Comparison of ENCODE assay signal across 19 mouse cellular contexts in genomic region chr2:170351847-170352246, GRCm38 (mm10).
DNase-seq lines count a peak whose midpoint lies in the region; ATAC-seq and TF ChIP-seq lines count a peak whose summit lies in the region.
"Had no signal": no experiment of that assay in that cellular context is flagged by ENCODE, and none has a peak within 500 bp of the region (broad histone marks: within the 10 kb centered on the region; RNA-seq: fewer than 3 reads in every experiment).

No protein-coding gene starts in this region.

- no peaks in the 10 kb centered on the region for H3K79me2 ChIP-seq in heart, adult 2 months (replicated peaks; ENCODE audit: control insufficient read depth, insufficient read depth, low read length)

- WGBS in heart, embryonic 10.5 days, result 85% methylated on average over 6 of the region's 6 CpGs
- 90% methylated on average over 6 of the region's 6 CpGs for WGBS in heart, adult 2 months
- 92% methylated on average over 6 of the region's 6 CpGs for WGBS in hindbrain, embryonic 15.5 days
- whole genome bisulfite sequencing in hindbrain, embryonic 13.5 days, result 88% methylated on average over 6 of the region's 6 CpGs
- 86% methylated on average over 6 of the region's 6 CpGs for WGBS in lung, postnatal 0 days
- WGBS in lung, adult 2 months, result 84% methylated on average over 6 of the region's 6 CpGs

- no peaks in the 10 kb centered on the region for H3K36me3 ChIP-seq in heart, embryonic 10.5 days
- no peaks in the 10 kb centered on the region for H3K36me3 ChIP-seq in heart, adult 2 months (ENCODE audit: control insufficient read depth, insufficient read depth, low read length)
- H3K36me3 ChIP-seq in hindbrain, embryonic 15.5 days, result no peaks in the 10 kb centered on the region
- H3K36me3 ChIP-seq in hindbrain, embryonic 13.5 days, result no peaks in the 10 kb centered on the region
- no peaks in the 10 kb centered on the region for H3K36me3 ChIP-seq in lung, postnatal 0 days (ENCODE audit: insufficient read depth, low read length)
- H3K36me3 ChIP-seq: midbrain, embryonic 15.5 days had no signal

- TF ChIP-seq CTCF in heart, adult 2 months (IDR thresholded peaks at IDR 0.05), result no peak
- peak; percentile 2; the same call in 1 of the 2 replicates for TF ChIP-seq CTCF in lung, postnatal 0 days (IDR thresholded peaks at IDR 0.05)
- TF ChIP-seq CTCF in lung, adult 2 months (IDR thresholded peaks at IDR 0.05; ENCODE audit: insufficient read depth, low read length), result no peak

- ATAC-seq in hindbrain, embryonic 15.5 days (ENCODE audit: low FRiP score, low read depth), result peak; percentile 47; the same call in 1 of the 2 replicates
- ATAC-seq in hindbrain, embryonic 13.5 days (ENCODE audit: low FRiP score), result no peak
- no peak for ATAC-seq in lung, postnatal 0 days
- 0 out of 2 replicates have a peak, but pooled peaks have one; percentile 11 for ATAC-seq in monocyte, adult 5-6 weeks (replicated peaks; ENCODE audit: insufficient number of reproducible peaks, low FRiP score, low TSS enrichment, poor library complexity, severe bottlenecking)
- ATAC-seq: forebrain, embryonic 14.5 days; midbrain, embryonic 15.5 days had no signal

- DNase-seq in heart, embryonic 10.5 days (ENCODE audit: low spot score), result no peak
- DNase-seq in heart, adult 2 months, result no peak
- DNase-seq in lung, postnatal 0 days (ENCODE audit: low spot score), result no peak
- DNase-seq in lung, adult 2 months, result no peak
- no peak for DNase-seq in ovary, postnatal 10 days (ENCODE audit: low spot score)
- DNase-seq: cerebellum, postnatal 10 days; embryo, embryonic 11 days; heart, adult 18-20 months; kidney, adult 8-10 months; kidney, postnatal 4 days; right cerebral cortex, adult 18-20 months; thymus, postnatal 4 days had no signal

- intact Hi-C loops in heart, adult 2 months (cut with DNase I), result no loop called here

- H3K4me2 ChIP-seq in hindbrain, embryonic 15.5 days, result no peak overlapping the region
- H3K4me2 ChIP-seq in hindbrain, embryonic 13.5 days, result no peak overlapping the region
- no peak overlapping the region for H3K4me2 ChIP-seq in lung, postnatal 0 days (replicated peaks; ENCODE audit: low read depth, low read length)
- H3K4me2 ChIP-seq: midbrain, embryonic 15.5 days had no signal

- peak overlapping the region; percentile 0; the same call in 1 of the 2 replicates for H3K27ac ChIP-seq in heart, embryonic 10.5 days
- H3K27ac ChIP-seq in heart, adult 2 months, result no peak overlapping the region
- H3K27ac ChIP-seq in hindbrain, embryonic 15.5 days (replicated peaks), result no peak overlapping the region
- no peak overlapping the region for H3K27ac ChIP-seq in hindbrain, embryonic 13.5 days
- no peak overlapping the region for H3K27ac ChIP-seq in lung, postnatal 0 days (ENCODE audit: low read length)
- H3K27ac ChIP-seq: macrophage; midbrain, embryonic 15.5 days had no signal

- TF ChIP-seq EP300 in heart, adult 2 months (IDR thresholded peaks at IDR 0.05; ENCODE audit: insufficient read depth, low read depth, low read length), result no peak
- TF ChIP-seq EP300 in lung, postnatal 0 days (IDR thresholded peaks at IDR 0.05), result no peak

- peaks cover 21% of the 10 kb centered on the region for H3K4me1 ChIP-seq in heart, embryonic 10.5 days
- H3K4me1 ChIP-seq in heart, adult 2 months (ENCODE audit: control insufficient read depth, insufficient read depth, low read length), result peaks cover 2% of the 10 kb centered on the region
- H3K4me1 ChIP-seq in hindbrain, embryonic 15.5 days (replicated peaks), result peaks cover 4% of the 10 kb centered on the region; the same call in 1 of the 2 replicates
- 0 out of 2 replicates have a peak, but pooled peaks cover 2% of the 10 kb centered on the region for H3K4me1 ChIP-seq in hindbrain, embryonic 13.5 days (replicated peaks)
- peaks cover 9% of the 10 kb centered on the region for H3K4me1 ChIP-seq in lung, postnatal 0 days (ENCODE audit: insufficient read depth, low read depth, low read length)
- peaks cover 2% of the 10 kb centered on the region; the same call in 1 of the 2 replicates for H3K4me1 ChIP-seq in lung, adult 2 months (ENCODE audit: control insufficient read depth, insufficient read depth, low read length)

- no peak for TF ChIP-seq POLR2A in heart, adult 2 months (IDR thresholded peaks at IDR 0.05; ENCODE audit: insufficient read depth, low read depth, low read length)
- TF ChIP-seq POLR2A in lung, adult 2 months (IDR thresholded peaks at IDR 0.05; ENCODE audit: borderline replicate concordance, extremely low read depth, low read depth, low read length), result no peak

- no peak overlapping the region for H3K9ac ChIP-seq in heart, adult 2 months (ENCODE audit: low read depth, low read length)
- no peak overlapping the region for H3K9ac ChIP-seq in hindbrain, embryonic 15.5 days
- no peak overlapping the region for H3K9ac ChIP-seq in hindbrain, embryonic 13.5 days
- no peak overlapping the region for H3K9ac ChIP-seq in lung, postnatal 0 days (replicated peaks; ENCODE audit: low read depth)
- H3K9ac ChIP-seq: midbrain, embryonic 15.5 days had no signal

- no peaks in the 10 kb centered on the region for H3K27me3 ChIP-seq in heart, embryonic 10.5 days (ENCODE audit: insufficient read depth, poor library complexity, severe bottlenecking)
- no peaks in the 10 kb centered on the region for H3K27me3 ChIP-seq in heart, adult 2 months (ENCODE audit: control insufficient read depth, insufficient read depth, low read length)
- no peaks in the 10 kb centered on the region for H3K27me3 ChIP-seq in hindbrain, embryonic 15.5 days
- H3K27me3 ChIP-seq in hindbrain, embryonic 13.5 days, result no peaks in the 10 kb centered on the region
- no peaks in the 10 kb centered on the region for H3K27me3 ChIP-seq in lung, postnatal 0 days (replicated peaks; ENCODE audit: insufficient read depth, low read length)
- H3K27me3 ChIP-seq: midbrain, embryonic 15.5 days had no signal

- no peak overlapping the region for H3K4me3 ChIP-seq in heart, embryonic 10.5 days
- no peak overlapping the region for H3K4me3 ChIP-seq in heart, adult 2 months
- no peak overlapping the region for H3K4me3 ChIP-seq in hindbrain, embryonic 15.5 days
- no peak overlapping the region for H3K4me3 ChIP-seq in hindbrain, embryonic 13.5 days
- no peak overlapping the region for H3K4me3 ChIP-seq in lung, postnatal 0 days (ENCODE audit: low read depth, low read length)
- H3K4me3 ChIP-seq in lung, adult 2 months (replicated peaks; ENCODE audit: extremely low read depth, low read depth, low read length), result no peak overlapping the region
- H3K4me3 ChIP-seq: erythroblast, embryonic 14.5 days; midbrain, embryonic 15.5 days had no signal

- no peaks in the 10 kb centered on the region for H3K9me3 ChIP-seq in heart, embryonic 10.5 days
- H3K9me3 ChIP-seq in hindbrain, embryonic 15.5 days, result no peaks in the 10 kb centered on the region
- H3K9me3 ChIP-seq in hindbrain, embryonic 13.5 days, result no peaks in the 10 kb centered on the region
- no peaks in the 10 kb centered on the region for H3K9me3 ChIP-seq in lung, postnatal 0 days (ENCODE audit: low read length)
- H3K9me3 ChIP-seq: midbrain, embryonic 15.5 days had no signal

Comparison
In these comparisons a context has a peak if more than half of its experiments do, and no peak if none do; other contexts are left out.
1. ATAC-seq: peak in hindbrain, embryonic 15.5 days (single experiment) and monocyte, adult 5-6 weeks (single experiment); none in hindbrain, embryonic 13.5 days (single experiment) and lung, postnatal 0 days (single experiment).